Mouse (Mus musculus) erythroblast, embryonic 14.5 days (primary cell): ENCODE measurements around the gene Hes7.

Experiments used
- GATA1 ChIP-seq: IDR thresholded peaks from 2 replicates; pipeline ENCODE4 v1.6.1; 2012; ENCODE audit warnings: low read length, inconsistent platforms, mixed read lengths
- TAL1 ChIP-seq: IDR thresholded peaks from 3 replicates; pipeline ENCODE4 v1.6.1; 2012; ENCODE audit warnings: low read length, inconsistent platforms, mixed read lengths

GRCm38 (mm10) chr11:69147546-69147945, 27.3 kb downstream of the Hes7 start:
- TF ChIP-seq GATA1: no peak
- TF ChIP-seq TAL1: no peak
